Mouse (Mus musculus): ENCODE data around the gene Cap1. TPM values are rescaled to one million over a fixed set of nuclear protein-coding genes. Genes with fewer than 3 reads are reported as not detected.
A peak's percentile ranks its signal among the peaks of the same experiment; 100 is the strongest.

The Cap1 gene
- polyA plus RNA-seq (2014; fragmentation: Nextera tagmentation; extraction: Ambion mirVana): 45.6 and 76.7 TPM in 2 replicates

GRCm38 (mm10) chr4:122885768-122886578, at the start of gene Cap1:
Gene Cap1, minus strand, starts transcription at chr4:122886056.
- Histone ChIP-seq H3K9me3 (ENCODE audit: control insufficient read depth, low read length) (no peaks in the 10 kb centered on the region), H3K4me1 (ENCODE audit: control insufficient read depth, insufficient read depth, low read length) (peaks cover 24% of the 10 kb centered on the region), H3K36me3 (ENCODE audit: control insufficient read depth, insufficient read depth, low read length) (no peaks in the 10 kb centered on the region), H3K27ac (ENCODE audit: low read depth, low read length) (peak within 1 kb of the TSS; percentile 99), H3K9ac (ENCODE audit: low read depth, low read length) (peak within 1 kb of the TSS; percentile 76), H3K4me2 (replicated peaks; ENCODE audit: low read depth, low read length) (peak within 1 kb of the TSS; percentile 91), H3K27me3 (ENCODE audit: control insufficient read depth, insufficient read depth, low read length) (no peaks in the 10 kb centered on the region), H3K4me3 (ENCODE audit: low read length) (peak within 1 kb of the TSS; percentile 88)
- peak; percentile 96 for ATAC-seq (ENCODE audit: low FRiP score, low TSS enrichment)
- under 1% methylated on average over 47 of the region's 49 CpGs for WGBS

- Histone ChIP-seq H3K9ac (ENCODE audit: low read depth, low read length) (no peak overlapping the region), H3K36me3 (ENCODE audit: control insufficient read depth, insufficient read depth, low read length) (no peaks in the 10 kb centered on the region), H3K27ac (ENCODE audit: low read depth, low read length) (no peak overlapping the region), H3K4me1 (ENCODE audit: control insufficient read depth, insufficient read depth, low read length) (0 out of 2 replicates have a peak, but pooled peaks cover 3% of the 10 kb centered on the region), H3K9me3 (ENCODE audit: control insufficient read depth, low read length) (no peaks in the 10 kb centered on the region), H3K27me3 (ENCODE audit: control insufficient read depth, insufficient read depth, low read length) (no peaks in the 10 kb centered on the region), H3K4me3 (ENCODE audit: low read length) (no peak overlapping the region), H3K4me2 (replicated peaks; ENCODE audit: low read depth, low read length) (no peak overlapping the region)
- no peak for ATAC-seq (ENCODE audit: low FRiP score, low TSS enrichment)
- WGBS: 17% methylated on average over 3 of the region's 3 CpGs
These were observed 48.0 kb upstream of the Cap1 start for GRCm38 (mm10) chr4:122933857-122934256.

DNA sequence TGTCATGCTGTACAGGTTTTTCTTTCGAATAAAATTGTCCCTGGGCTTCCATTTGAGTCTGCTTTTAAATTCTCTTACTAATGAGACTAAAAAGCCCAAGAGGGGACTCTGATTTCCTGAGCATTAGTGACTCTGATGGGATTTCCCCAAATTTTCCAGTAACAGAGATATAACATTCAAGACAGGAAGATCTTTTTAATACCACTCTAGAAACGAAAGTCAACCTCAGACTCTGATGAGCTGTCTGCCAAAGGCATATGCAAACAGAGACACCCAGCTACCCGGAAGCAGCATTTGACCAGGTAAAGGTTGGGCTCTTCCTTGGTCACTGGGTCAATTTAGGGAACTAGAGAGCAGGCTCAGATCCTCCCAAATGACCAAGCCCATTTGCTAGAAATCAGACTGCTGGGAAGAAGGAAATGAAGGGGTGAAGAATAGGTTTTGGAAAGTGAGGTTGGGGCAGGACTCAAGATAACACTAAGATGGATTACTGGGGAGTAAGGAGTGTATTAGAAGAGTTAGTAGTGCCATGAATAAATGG, 47.3 kb upstream of the Cap1 start:
- no peak overlapping the region for H3K4me3 ChIP-seq (ENCODE audit: low read length)
- H3K4me1 ChIP-seq (ENCODE audit: control insufficient read depth, insufficient read depth, low read length): 0 out of 2 replicates have a peak, but pooled peaks cover 3% of the 10 kb centered on the region
- H3K27ac ChIP-seq (ENCODE audit: low read depth, low read length): no peak overlapping the region
- H3K36me3 ChIP-seq (ENCODE audit: control insufficient read depth, insufficient read depth, low read length): no peaks in the 10 kb centered on the region
- no peak overlapping the region for H3K9ac ChIP-seq (ENCODE audit: low read depth, low read length)
- H3K9me3 ChIP-seq (ENCODE audit: control insufficient read depth, low read length): no peaks in the 10 kb centered on the region
- 76% methylated on average over 3 of the region's 3 CpGs for WGBS
- ATAC-seq (ENCODE audit: low FRiP score, low TSS enrichment): no peak
- H3K27me3 ChIP-seq (ENCODE audit: control insufficient read depth, insufficient read depth, low read length): no peaks in the 10 kb centered on the region
- no peak overlapping the region for H3K4me2 ChIP-seq (replicated peaks; ENCODE audit: low read depth, low read length)

GRCm38 (mm10) chr4:122932239-122932978, 46.6 kb upstream of the Cap1 start:
- no peak overlapping the region for H3K4me2 ChIP-seq (replicated peaks; ENCODE audit: low read depth, low read length)
- WGBS: 78% methylated on average over 8 of the region's 8 CpGs
- no peaks in the 10 kb centered on the region for H3K27me3 ChIP-seq (ENCODE audit: control insufficient read depth, insufficient read depth, low read length)
- no peak overlapping the region for H3K4me3 ChIP-seq (ENCODE audit: low read length)
- no peaks in the 10 kb centered on the region for H3K9me3 ChIP-seq (ENCODE audit: control insufficient read depth, low read length)
- no peaks in the 10 kb centered on the region for H3K36me3 ChIP-seq (ENCODE audit: control insufficient read depth, insufficient read depth, low read length)
- H3K27ac ChIP-seq (ENCODE audit: low read depth, low read length): no peak overlapping the region
- H3K4me1 ChIP-seq (ENCODE audit: control insufficient read depth, insufficient read depth, low read length): 0 out of 2 replicates have a peak, but pooled peaks cover 3% of the 10 kb centered on the region
- H3K9ac ChIP-seq (ENCODE audit: low read depth, low read length): no peak overlapping the region
- ATAC-seq (ENCODE audit: low FRiP score, low TSS enrichment): no peak

- Histone ChIP-seq H3K4me2 (replicated peaks; ENCODE audit: low read depth, low read length) (no peak overlapping the region), H3K4me1 (ENCODE audit: control insufficient read depth, insufficient read depth, low read length) (0 out of 2 replicates have a peak, but pooled peaks cover 3% of the 10 kb centered on the region), H3K4me3 (ENCODE audit: low read length) (no peak overlapping the region), H3K27me3 (ENCODE audit: control insufficient read depth, insufficient read depth, low read length) (no peaks in the 10 kb centered on the region), H3K9me3 (ENCODE audit: control insufficient read depth, low read length) (no peaks in the 10 kb centered on the region), H3K27ac (ENCODE audit: low read depth, low read length) (no peak overlapping the region), H3K36me3 (ENCODE audit: control insufficient read depth, insufficient read depth, low read length) (no peaks in the 10 kb centered on the region), H3K9ac (ENCODE audit: low read depth, low read length) (no peak overlapping the region)
- WGBS: 86% methylated on average over 2 of the region's 2 CpGs
- no peak for ATAC-seq (ENCODE audit: low FRiP score, low TSS enrichment)
These were observed 45.2 kb upstream of the Cap1 start for GRCm38 (mm10) chr4:122930939-122931590.

DNA sequence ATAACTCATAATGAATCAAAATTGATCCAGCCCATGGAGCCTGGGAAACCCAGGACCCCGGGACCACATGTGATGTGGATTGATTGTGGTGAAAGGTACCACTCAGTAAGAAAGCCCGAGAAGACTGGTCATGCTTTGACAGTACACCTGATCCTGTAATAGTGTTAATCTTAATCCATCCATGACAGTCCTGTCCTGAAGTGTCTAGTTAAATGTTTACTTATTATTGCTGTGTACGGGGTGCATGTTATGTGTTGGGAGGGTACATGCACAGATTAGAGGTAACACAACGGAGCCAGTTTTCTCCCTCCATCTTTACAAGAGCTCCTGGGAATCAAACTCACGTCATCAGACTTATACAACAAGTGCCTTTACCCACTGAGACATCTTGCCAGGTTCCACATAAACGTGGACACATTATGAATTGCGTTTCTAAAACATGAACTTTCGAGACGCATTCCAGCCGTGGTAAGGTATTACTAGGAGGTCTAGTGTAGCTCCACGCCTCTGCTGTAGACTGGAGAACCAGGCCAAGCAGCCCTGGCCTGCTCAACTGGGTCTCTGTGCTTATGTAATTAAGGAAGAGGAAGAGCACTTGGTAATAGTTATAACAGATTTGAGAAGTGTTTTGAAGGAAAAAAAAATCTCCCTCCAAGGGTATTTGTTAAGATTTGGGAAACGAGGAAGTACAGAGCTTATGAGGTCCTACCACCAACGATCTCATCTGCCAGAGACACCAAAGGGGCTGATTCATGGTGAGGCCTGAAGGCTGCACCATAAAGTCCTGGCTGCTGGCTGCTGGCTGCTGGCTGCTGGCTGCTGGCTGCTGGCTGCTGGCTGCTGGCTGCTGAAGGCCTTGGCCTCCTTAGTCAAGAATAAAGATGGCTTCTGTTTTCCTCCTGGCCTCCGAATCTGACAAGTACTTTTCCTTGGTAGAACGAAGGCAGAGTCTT, 37.8 kb upstream of the Cap1 start:
- WGBS: 79% methylated on average over 15 of the region's 15 CpGs
- ATAC-seq (ENCODE audit: low FRiP score, low TSS enrichment): peak; percentile 64; the same call in 1 of the 2 replicates
- Histone ChIP-seq H3K27me3 (ENCODE audit: control insufficient read depth, insufficient read depth, low read length) (no peaks in the 10 kb centered on the region), H3K4me2 (replicated peaks; ENCODE audit: low read depth, low read length) (no peak overlapping the region), H3K4me1 (ENCODE audit: control insufficient read depth, insufficient read depth, low read length) (no peaks in the 10 kb centered on the region), H3K9ac (ENCODE audit: low read depth, low read length) (no peak overlapping the region), H3K4me3 (ENCODE audit: low read length) (no peak overlapping the region), H3K9me3 (ENCODE audit: control insufficient read depth, low read length) (no peaks in the 10 kb centered on the region), H3K36me3 (ENCODE audit: control insufficient read depth, insufficient read depth, low read length) (no peaks in the 10 kb centered on the region), H3K27ac (ENCODE audit: low read depth, low read length) (no peak overlapping the region)

DNA sequence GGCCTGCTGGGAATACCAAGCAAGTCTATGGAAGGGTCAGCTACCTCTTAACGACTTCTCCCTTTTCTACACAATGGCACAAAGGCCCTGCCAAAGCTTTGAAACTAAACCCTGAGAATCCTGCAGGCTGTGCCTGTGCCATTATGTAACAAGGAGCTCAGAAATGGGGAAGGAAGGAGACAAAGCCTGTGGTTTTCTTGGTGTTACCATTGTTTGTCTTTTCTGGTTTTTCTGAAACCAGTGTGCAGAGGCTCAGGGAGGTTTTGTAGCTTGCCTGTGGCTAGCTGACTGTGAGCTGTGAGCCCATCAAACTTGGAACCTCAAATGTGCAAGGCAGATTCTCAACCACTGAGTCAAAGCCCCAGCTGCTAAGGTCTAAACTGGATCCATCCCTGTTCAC, 37.0 kb upstream of the Cap1 start:
- no peak overlapping the region for H3K27ac ChIP-seq (ENCODE audit: low read depth, low read length)

DNA sequence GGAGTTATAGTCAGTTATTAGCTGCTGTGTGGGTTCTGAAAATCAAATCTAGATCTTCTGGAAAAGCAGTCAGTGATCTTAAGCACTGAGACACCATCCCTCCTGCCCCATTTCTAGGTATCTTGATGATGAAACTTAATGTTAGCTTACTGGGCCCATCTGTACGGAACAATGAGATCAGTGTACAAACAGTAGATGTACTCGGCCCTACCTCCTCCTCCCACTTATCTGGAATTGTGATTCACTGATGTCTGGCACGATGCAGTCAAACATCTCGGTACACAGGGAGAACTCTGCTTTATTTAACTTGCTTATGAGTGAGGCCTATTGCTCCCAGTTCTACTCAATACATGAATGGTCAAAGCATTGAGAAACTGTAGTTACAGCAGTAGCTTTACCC, 30.1 kb upstream of the Cap1 start:
- WGBS: 76% methylated on average over 4 of the region's 4 CpGs
- no peak overlapping the region for H3K4me3 ChIP-seq (ENCODE audit: low read length)
- H3K4me1 ChIP-seq (ENCODE audit: control insufficient read depth, insufficient read depth, low read length): no peaks in the 10 kb centered on the region
- no peak overlapping the region for H3K4me2 ChIP-seq (replicated peaks; ENCODE audit: low read depth, low read length)
- H3K9ac ChIP-seq (ENCODE audit: low read depth, low read length): no peak overlapping the region
- H3K9me3 ChIP-seq (ENCODE audit: control insufficient read depth, low read length): 0 out of 2 replicates have a peak, but pooled peaks cover 3% of the 10 kb centered on the region
- ATAC-seq (ENCODE audit: low FRiP score, low TSS enrichment): no peak
- no peaks in the 10 kb centered on the region for H3K36me3 ChIP-seq (ENCODE audit: control insufficient read depth, insufficient read depth, low read length)
- H3K27me3 ChIP-seq (ENCODE audit: control insufficient read depth, insufficient read depth, low read length): no peaks in the 10 kb centered on the region
- H3K27ac ChIP-seq (ENCODE audit: low read depth, low read length): no peak overlapping the region

More for the DNA sequence above, 37.0 kb upstream of the Cap1 start:
- Histone ChIP-seq H3K9ac (ENCODE audit: low read depth, low read length) (no peak overlapping the region), H3K4me3 (ENCODE audit: low read length) (no peak overlapping the region), H3K4me2 (replicated peaks; ENCODE audit: low read depth, low read length) (no peak overlapping the region), H3K36me3 (ENCODE audit: control insufficient read depth, insufficient read depth, low read length) (no peaks in the 10 kb centered on the region), H3K4me1 (ENCODE audit: control insufficient read depth, insufficient read depth, low read length) (no peaks in the 10 kb centered on the region), H3K9me3 (ENCODE audit: control insufficient read depth, low read length) (no peaks in the 10 kb centered on the region), H3K27me3 (ENCODE audit: control insufficient read depth, insufficient read depth, low read length) (no peaks in the 10 kb centered on the region)
- WGBS: 39% methylated on average over 1 of the region's 1 CpGs
- ATAC-seq (ENCODE audit: low FRiP score, low TSS enrichment): no peak
